Mouse (Mus musculus) neural tube, embryonic 11.5 days (tissue): ENCODE results near the gene Pcyt2. TPM values are rescaled to one million over a fixed set of nuclear protein-coding genes. Genes with fewer than 3 reads are reported as not detected.

Experiments used
- ATAC-seq: fragments of 200-750 bp; cut with Nextera tagmentation; 2 replicates; pipeline ENCODE4 v1.8.0; 2017; ENCODE audit warnings: moderate number of reproducible peaks, mild to moderate bottlenecking, moderate TSS enrichment, moderate library complexity; ENCODE audit not compliant: insufficient read depth, low FRiP score, low TSS enrichment
- DNase-seq: peaks from one replicate; pipeline ENCODE4 v3.0.0-alpha.2; 2015; ENCODE audit warnings: low spot score
- H3K27ac ChIP-seq: fragments of 300-500 bp; sonication (generic); 2 replicates; pipeline ENCODE4 v1.5.1; 2014; ENCODE audit warnings: low read depth, mild to moderate bottlenecking, low read length
- H3K27me3 ChIP-seq: fragments of 300-500 bp; sonication (generic); 2 replicates; pipeline ENCODE4 v1.6.1; 2014; ENCODE audit warnings: mild to moderate bottlenecking, low read length, mixed read lengths; ENCODE audit not compliant: control insufficient read depth, insufficient read depth
- H3K36me3 ChIP-seq: fragments of 300-500 bp; sonication (generic); 2 replicates; pipeline ENCODE4 v1.6.1; 2014; ENCODE audit warnings: mild to moderate bottlenecking, low read length, moderate library complexity, mixed read lengths; ENCODE audit not compliant: control insufficient read depth, insufficient read depth
- H3K4me1 ChIP-seq: fragments of 300-500 bp; sonication (generic); 2 replicates; pipeline ENCODE4 v1.6.1; 2014; ENCODE audit warnings: low read length, mixed read lengths; ENCODE audit not compliant: control insufficient read depth, insufficient read depth
- H3K4me2 ChIP-seq: fragments of 300-500 bp; sonication (generic); 2 replicates; pipeline ENCODE4 v1.6.1; 2014; ENCODE audit warnings: low read depth, mild to moderate bottlenecking, moderate library complexity
- H3K4me3 ChIP-seq: fragments of 300-500 bp; sonication (generic); 2 replicates; pipeline ENCODE4 v1.5.1; 2014; ENCODE audit warnings: low read depth, low read length
- H3K9ac ChIP-seq: fragments of 300-500 bp; sonication (generic); 2 replicates; pipeline ENCODE4 v1.6.1; 2014; ENCODE audit warnings: mild to moderate bottlenecking, low read length
- H3K9me3 ChIP-seq: fragments of 300-500 bp; sonication (generic); 2 replicates; pipeline ENCODE4 v1.6.1; 2016; ENCODE audit warnings: low read length; ENCODE audit not compliant: control insufficient read depth
- WGBS: fragments of 180-500 bp; shearing (Covaris S2); extraction: QIAGEN DNeasy Blood & Tissue Kit; methylation state at CpG from one replicate; pipeline ENCODE4 v1.1.7; 2014; 5-methylcytosine and 5-hydroxymethylcytosine counted together
- polyA plus RNA-seq: library from polyadenylated mRNA; unstranded; fragments of >200 nt; fragmentation: Nextera tagmentation; extraction: Ambion mirVana; gene quantifications from 2 replicates; pipeline ENCODE4 v1.2.1, GENCODE M21; 2014

Gene Pcyt2
- polyA plus RNA-seq, 1 experiment from 2014 or later: 118 TPM

DNA sequence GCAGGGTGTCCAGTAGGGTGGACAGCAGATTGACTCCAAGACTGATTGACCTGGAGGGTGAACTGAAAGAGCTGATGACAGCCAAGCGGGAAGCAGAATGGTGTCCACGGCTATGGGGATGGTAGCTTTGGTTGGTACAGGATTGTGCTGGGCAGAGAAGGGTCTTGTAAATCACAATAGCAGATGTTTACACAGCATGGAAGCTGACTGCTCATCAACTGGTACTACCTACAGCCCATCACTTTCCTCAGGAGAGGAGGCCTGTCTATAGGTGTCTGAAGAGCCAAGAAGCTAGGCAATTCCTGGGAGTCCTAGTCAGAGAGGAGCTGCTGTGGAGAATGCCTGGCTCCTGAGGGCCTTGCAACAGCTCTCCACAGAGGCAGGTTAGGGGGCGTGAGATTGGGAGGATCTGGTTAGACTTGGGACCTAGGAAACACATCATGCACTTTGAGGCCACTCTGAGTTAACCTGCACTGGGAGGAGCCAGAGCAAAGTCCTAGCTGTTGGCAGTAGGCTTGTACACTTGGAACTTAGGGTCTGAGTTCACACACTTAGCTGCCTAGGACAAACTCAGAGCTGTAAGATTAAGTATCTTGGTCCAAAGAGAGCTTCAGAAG is 41.3 kb downstream of the Pcyt2 start:
- Histone ChIP-seq H3K36me3 (peaks cover 20% of the 10 kb centered on the region), H3K9me3 (no peaks in the 10 kb centered on the region), H3K4me2 (no peak overlapping the region), H3K27me3 (no peaks in the 10 kb centered on the region), H3K9ac (no peak overlapping the region), H3K4me1 (peaks cover 18% of the 10 kb centered on the region), H3K4me3 (no peak overlapping the region), H3K27ac (no peak overlapping the region)
- DNase-seq (no peak), ATAC-seq (no peak)
- 87% methylated on average over 3 of the region's 3 CpGs for WGBS

DNA sequence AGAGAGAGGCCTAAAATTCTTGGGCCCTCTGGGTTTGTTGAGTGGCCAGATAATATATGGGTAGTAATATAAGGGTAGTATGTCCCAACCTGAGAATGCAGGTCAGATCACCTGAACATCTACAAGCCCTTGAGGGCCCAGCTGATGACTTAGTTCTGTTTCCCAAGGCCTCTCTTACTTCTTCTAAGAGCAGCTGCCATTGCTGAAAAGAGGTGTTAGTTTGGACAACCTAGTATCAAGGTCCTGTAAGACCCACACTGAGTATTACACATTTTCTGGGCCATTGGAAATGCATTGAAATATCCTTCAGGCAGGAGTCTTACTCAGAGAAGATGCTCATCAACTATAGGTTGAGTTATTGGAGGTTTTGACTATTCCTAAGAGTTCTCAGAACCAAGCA is 41.8 kb downstream of the Pcyt2 start:
- no peaks in the 10 kb centered on the region for H3K9me3 ChIP-seq
- H3K9ac ChIP-seq: no peak overlapping the region
- DNase-seq (no peak), ATAC-seq (no peak)
- H3K4me3 ChIP-seq: no peak overlapping the region
- no peak overlapping the region for H3K4me2 ChIP-seq
- H3K27me3 ChIP-seq: no peaks in the 10 kb centered on the region
- peaks cover 21% of the 10 kb centered on the region for H3K4me1 ChIP-seq
- H3K27ac ChIP-seq: no peak overlapping the region
- H3K36me3 ChIP-seq: peaks cover 20% of the 10 kb centered on the region

DNA sequence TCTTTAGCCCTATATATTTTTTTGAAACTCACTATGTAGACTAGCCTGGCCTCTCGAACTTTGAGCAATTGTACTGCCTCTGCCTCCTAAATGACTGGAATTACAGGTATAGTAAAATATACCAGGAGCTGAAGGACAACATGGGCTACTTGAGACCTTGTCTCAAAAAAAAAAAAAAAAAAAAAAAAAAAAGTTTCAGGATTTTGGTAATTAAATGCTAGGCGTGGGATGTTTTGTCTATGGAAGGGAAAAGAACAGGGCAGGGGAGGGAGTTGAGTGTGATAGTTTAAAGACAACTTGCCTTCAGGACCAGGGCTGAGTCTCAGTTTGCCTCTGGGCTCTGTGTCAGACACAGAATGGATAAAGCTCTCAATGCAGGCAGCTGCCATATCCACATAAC is 42.7 kb downstream of the Pcyt2 start:
- WGBS: 74% methylated on average over 2 of the region's 2 CpGs
- H3K4me3 ChIP-seq: peak overlapping the region; percentile 90; the same call in 1 of the 2 replicates
- no peak overlapping the region for H3K27ac ChIP-seq
- H3K9ac ChIP-seq: no peak overlapping the region
- no peak overlapping the region; the same call in 1 of the 2 replicates for H3K4me2 ChIP-seq
- no peak for DNase-seq
- no peaks in the 10 kb centered on the region for H3K27me3 ChIP-seq
- peaks cover 25% of the 10 kb centered on the region for H3K36me3 ChIP-seq
- no peak for ATAC-seq
- no peaks in the 10 kb centered on the region for H3K9me3 ChIP-seq
- H3K4me1 ChIP-seq: peaks cover 18% of the 10 kb centered on the region

DNA sequence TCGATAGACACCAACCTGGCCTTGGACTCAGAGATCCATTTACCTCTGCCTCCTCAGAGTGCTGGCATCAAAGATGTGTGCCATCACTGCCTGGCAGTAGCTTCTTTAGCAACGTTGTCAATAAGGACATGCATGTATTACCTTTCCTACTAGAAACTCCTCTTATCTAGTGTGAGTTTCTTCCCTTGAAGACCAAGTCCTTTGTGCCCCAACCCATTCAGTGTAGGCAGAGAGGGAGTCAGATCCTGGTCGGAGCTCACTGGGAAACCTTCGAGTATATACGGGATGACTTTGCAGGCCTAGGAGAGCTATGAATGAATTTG is 43.5 kb downstream of the Pcyt2 start:
- peak overlapping the region; percentile 90 for H3K4me3 ChIP-seq
- H3K9ac ChIP-seq: peak overlapping the region; percentile 90
- H3K4me1 ChIP-seq: peaks cover 15% of the 10 kb centered on the region
- no peak for DNase-seq
- H3K9me3 ChIP-seq: no peaks in the 10 kb centered on the region
- H3K36me3 ChIP-seq: peaks cover 26% of the 10 kb centered on the region
- H3K4me2 ChIP-seq: peak overlapping the region; percentile 92
- 48% methylated on average over 5 of the region's 5 CpGs for WGBS
- no peak overlapping the region for H3K27ac ChIP-seq
- ATAC-seq: no peak
- H3K27me3 ChIP-seq: no peaks in the 10 kb centered on the region

DNA sequence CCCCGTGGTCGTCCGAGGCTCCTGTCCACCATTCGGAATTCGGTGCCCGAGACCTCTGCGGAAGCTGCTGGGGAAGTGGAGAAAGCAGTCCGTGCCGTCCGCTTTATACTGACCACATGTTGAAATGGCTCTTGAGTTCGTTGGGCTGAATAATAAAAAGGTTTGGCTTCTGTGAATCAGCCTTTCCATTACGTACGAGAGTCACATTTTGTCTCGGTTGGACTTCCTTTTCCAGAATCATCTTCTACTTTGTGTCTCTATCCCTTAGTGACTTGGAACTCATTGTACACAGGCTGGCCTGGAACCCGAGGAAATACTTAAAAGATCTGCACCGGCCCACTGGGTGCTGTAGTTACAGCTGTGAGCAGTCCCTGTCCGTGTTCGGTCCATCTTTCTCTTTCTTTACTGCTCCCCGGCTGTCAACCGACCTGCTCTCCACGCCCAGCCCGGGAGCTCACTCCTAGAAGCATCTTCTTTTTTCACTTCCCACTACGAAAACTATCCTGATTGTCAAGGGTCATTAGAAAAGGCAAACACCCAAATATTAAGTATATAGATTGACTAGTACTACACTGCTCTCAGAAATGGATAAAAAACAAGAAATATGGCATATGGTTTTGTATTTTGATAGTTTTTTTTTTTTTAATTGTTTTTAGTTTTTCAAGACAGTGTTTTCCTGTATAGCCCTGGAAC is 44.0 kb downstream of the Pcyt2 start:
- H3K9me3 ChIP-seq: no peaks in the 10 kb centered on the region
- DNase-seq (no peak), ATAC-seq (peak; percentile 18; the same call in 1 of the 2 replicates)
- H3K27ac ChIP-seq: peak overlapping the region; percentile 80
- H3K4me3 ChIP-seq: peak overlapping the region; percentile 90
- peak overlapping the region; percentile 92 for H3K4me2 ChIP-seq
- WGBS: under 1% methylated on average over 23 of the region's 23 CpGs
- peaks cover 22% of the 10 kb centered on the region for H3K36me3 ChIP-seq
- H3K9ac ChIP-seq: peak overlapping the region; percentile 90
- peaks cover 15% of the 10 kb centered on the region for H3K4me1 ChIP-seq
- no peaks in the 10 kb centered on the region for H3K27me3 ChIP-seq

DNA sequence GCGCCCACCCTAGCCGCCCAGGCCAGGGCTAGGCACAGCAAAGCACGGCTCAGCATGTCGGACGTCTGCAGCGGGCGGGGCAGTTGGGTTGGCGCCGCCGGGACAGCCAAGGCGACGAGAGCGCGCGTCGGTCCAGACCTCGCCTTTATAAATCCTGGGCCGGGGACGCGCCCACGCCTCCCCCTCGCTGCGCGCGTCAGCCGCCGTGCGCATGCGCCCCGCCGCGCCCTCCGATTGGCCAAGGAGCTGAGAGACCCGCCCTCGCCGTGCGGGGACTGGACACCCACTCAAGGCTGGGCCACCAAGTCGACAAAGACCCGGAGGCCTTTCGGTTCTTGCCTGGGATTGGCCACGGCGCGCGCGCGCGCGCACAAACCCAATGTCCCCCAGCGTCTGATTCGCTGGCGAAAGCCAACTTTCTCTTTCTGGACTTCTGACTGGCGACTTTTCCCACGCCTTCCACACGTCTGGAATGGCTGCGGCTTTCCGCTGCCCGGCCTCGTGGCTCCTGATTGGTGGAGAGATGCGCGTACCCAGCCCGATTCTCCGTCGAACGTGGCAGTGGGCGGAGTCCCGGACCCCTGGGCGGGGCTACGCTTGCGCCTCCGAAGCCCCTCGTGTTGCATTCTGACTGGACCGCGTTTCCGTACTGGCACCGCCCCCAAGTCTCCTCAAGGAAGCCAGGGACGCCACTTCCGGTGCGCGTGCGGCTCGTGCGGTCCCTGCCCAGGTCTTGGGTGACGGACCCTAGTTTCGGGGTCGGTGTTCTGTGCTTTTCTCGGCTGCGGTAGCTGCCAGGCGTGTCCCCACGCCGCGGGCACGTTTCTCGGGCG is 44.8 kb downstream of the Pcyt2 start, which contains the start of gene P4hb:
Gene P4hb, minus strand, starts transcription at position 502 of the 833 bp plus-strand sequence.
- Histone ChIP-seq H3K4me1 (peaks cover 15% of the 10 kb centered on the region), H3K9me3 (no peaks in the 10 kb centered on the region), H3K9ac (peak within 1 kb of the TSS; percentile 90), H3K4me2 (peak within 1 kb of the TSS; percentile 92), H3K27me3 (no peaks in the 10 kb centered on the region), H3K4me3 (peak within 1 kb of the TSS; percentile 90), H3K27ac (peak within 1 kb of the TSS; percentile 80), H3K36me3 (peaks cover 22% of the 10 kb centered on the region)
- ATAC-seq: peak; percentile 95
- WGBS: under 1% methylated on average over 91 of the region's 94 CpGs
- peak; percentile 100 for DNase-seq

DNA sequence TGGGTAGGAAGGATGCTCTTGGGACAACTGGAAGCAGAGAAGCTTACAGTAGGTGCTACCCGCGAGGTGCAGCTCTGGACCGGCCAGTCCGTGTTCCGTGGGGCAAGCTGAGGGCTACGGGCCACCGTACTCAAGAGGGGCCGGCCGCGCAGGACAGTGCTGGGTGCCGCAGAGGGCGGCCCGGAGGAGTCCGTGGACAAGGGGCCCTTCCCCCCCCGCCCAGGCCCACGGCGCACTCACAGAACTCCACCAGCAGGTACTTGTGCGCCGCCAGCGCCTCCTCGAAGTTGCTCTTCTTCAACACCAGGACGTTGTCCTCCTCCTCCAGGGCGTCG is 45.4 kb downstream of the Pcyt2 start:
- no peaks in the 10 kb centered on the region for H3K9me3 ChIP-seq
- ATAC-seq (peak; percentile 42), DNase-seq (no peak)
- peak overlapping the region; percentile 92 for H3K4me2 ChIP-seq
- H3K27me3 ChIP-seq: no peaks in the 10 kb centered on the region
- H3K27ac ChIP-seq: peak overlapping the region; percentile 57; the same call in 1 of the 2 replicates
- H3K4me3 ChIP-seq: peak overlapping the region; percentile 90
- peaks cover 21% of the 10 kb centered on the region for H3K36me3 ChIP-seq
- under 1% methylated on average over 24 of the region's 24 CpGs for WGBS
- peaks cover 15% of the 10 kb centered on the region for H3K4me1 ChIP-seq
- peak overlapping the region; percentile 90 for H3K9ac ChIP-seq

DNA sequence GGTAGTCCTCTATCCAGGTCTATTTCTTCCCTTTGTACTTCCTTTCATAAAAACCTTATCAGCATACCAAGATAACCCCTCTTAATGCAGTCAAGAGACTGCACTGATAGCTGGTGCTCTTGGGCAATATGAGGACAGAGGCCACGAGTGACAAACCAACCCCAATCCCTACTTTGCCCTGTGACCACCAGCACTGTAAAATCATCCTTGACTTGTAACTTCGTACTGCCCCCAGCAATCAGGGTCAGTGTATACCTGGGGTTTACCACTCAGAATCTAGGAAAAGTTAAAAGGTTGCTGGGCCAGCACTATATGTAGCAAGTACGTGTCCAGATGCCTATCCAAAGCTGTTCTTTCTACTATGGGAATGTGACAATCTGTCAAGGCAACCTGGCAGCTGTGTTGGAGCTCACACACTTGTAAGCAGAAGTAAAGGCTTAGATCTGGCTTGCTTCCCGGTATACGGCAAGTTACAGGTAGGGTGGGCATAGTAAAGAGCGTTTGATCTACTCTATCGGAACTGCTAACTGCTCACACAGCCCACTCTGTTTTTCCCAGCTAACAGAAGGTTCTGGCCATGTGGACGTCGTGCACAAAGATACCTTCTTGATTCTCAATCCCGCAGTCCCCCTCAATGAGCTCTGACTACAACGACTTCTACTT is 45.9 kb downstream of the Pcyt2 start:
- peak overlapping the region; percentile 57; the same call in 1 of the 2 replicates for H3K27ac ChIP-seq
- H3K36me3 ChIP-seq: peaks cover 25% of the 10 kb centered on the region
- H3K4me1 ChIP-seq: peaks cover 15% of the 10 kb centered on the region
- H3K9ac ChIP-seq: peak overlapping the region; percentile 90
- DNase-seq: no peak
- H3K4me3 ChIP-seq: peak overlapping the region; percentile 90
- peak overlapping the region; percentile 92 for H3K4me2 ChIP-seq
- H3K27me3 ChIP-seq: no peaks in the 10 kb centered on the region
- H3K9me3 ChIP-seq: no peaks in the 10 kb centered on the region
- 15% methylated on average over 11 of the region's 11 CpGs for WGBS
- no peak for ATAC-seq
